Mouse (Mus musculus): ENCODE results near the gene Icosl. TPM values are rescaled to one million over a fixed set of nuclear protein-coding genes. Genes with fewer than 3 reads are reported as not detected.

The Icosl gene
- polyA plus RNA-seq, 1 experiment: 5.3 TPM

- Histone ChIP-seq H3K27ac (ENCODE audit: insufficient read depth, low read length) (no peak within 1 kb of the TSS), H3K4me3 (ENCODE audit: insufficient read depth, low read length) (no peak within 1 kb of the TSS)
- TF ChIP-seq CTCF (IDR thresholded peaks at IDR 0.05; ENCODE audit: extremely low read depth, insufficient read depth, low read length): peak; percentile 56
- no peak for TF ChIP-seq POLR2A (IDR thresholded peaks at IDR 0.05; ENCODE audit: extremely low read depth, insufficient read depth, low read length)
Measured at GRCm38 (mm10) chr10:78043406-78043836, 25.7 kb upstream of the Icosl start, which contains the start of gene Aire. Gene Aire (minus strand): TSS chr10:78043610.

GRCm38 (mm10) chr10:78044531-78044930 lies 24.6 kb upstream of the Icosl start:
- H3K4me1 ChIP-seq (ENCODE audit: control insufficient read depth, insufficient read depth, low read length): no peaks in the 10 kb centered on the region
- no peak for TF ChIP-seq POLR2A (IDR thresholded peaks at IDR 0.05; ENCODE audit: extremely low read depth, insufficient read depth, low read length)
- TF ChIP-seq CTCF (IDR thresholded peaks at IDR 0.05; ENCODE audit: extremely low read depth, insufficient read depth, low read length): no peak
- H3K4me3 ChIP-seq (ENCODE audit: insufficient read depth, low read length): no peak overlapping the region
- no peak overlapping the region for H3K27ac ChIP-seq (ENCODE audit: insufficient read depth, low read length)

More at GRCm38 (mm10) chr10:78043406-78043836, 25.7 kb upstream of the Icosl start, which contains the start of gene Aire:
- no peaks in the 10 kb centered on the region for H3K4me1 ChIP-seq (ENCODE audit: control insufficient read depth, insufficient read depth, low read length)

GRCm38 (mm10) chr10:78046388-78046787 lies 22.7 kb upstream of the Icosl start:
- no peak overlapping the region for H3K4me3 ChIP-seq (ENCODE audit: insufficient read depth, low read length)
- TF ChIP-seq POLR2A (IDR thresholded peaks at IDR 0.05; ENCODE audit: extremely low read depth, insufficient read depth, low read length): no peak
- TF ChIP-seq CTCF (IDR thresholded peaks at IDR 0.05; ENCODE audit: extremely low read depth, insufficient read depth, low read length): no peak
- H3K27ac ChIP-seq (ENCODE audit: insufficient read depth, low read length): no peak overlapping the region
- no peaks in the 10 kb centered on the region for H3K4me1 ChIP-seq (ENCODE audit: control insufficient read depth, insufficient read depth, low read length)

- TF ChIP-seq POLR2A (IDR thresholded peaks at IDR 0.05; ENCODE audit: extremely low read depth, insufficient read depth, low read length): no peak
- TF ChIP-seq CTCF (IDR thresholded peaks at IDR 0.05; ENCODE audit: extremely low read depth, insufficient read depth, low read length): no peak
- Histone ChIP-seq H3K27ac (ENCODE audit: insufficient read depth, low read length) (no peak overlapping the region), H3K4me1 (ENCODE audit: control insufficient read depth, insufficient read depth, low read length) (no peaks in the 10 kb centered on the region), H3K4me3 (ENCODE audit: insufficient read depth, low read length) (no peak overlapping the region)
Measured at GRCm38 (mm10) chr10:78048061-78048730, 20.9 kb upstream of the Icosl start.

- no peak for TF ChIP-seq CTCF (IDR thresholded peaks at IDR 0.05; ENCODE audit: extremely low read depth, insufficient read depth, low read length)
- no peak for TF ChIP-seq POLR2A (IDR thresholded peaks at IDR 0.05; ENCODE audit: extremely low read depth, insufficient read depth, low read length)
- H3K4me3 ChIP-seq (ENCODE audit: insufficient read depth, low read length): no peak overlapping the region
- H3K27ac ChIP-seq (ENCODE audit: insufficient read depth, low read length): no peak overlapping the region
- H3K4me1 ChIP-seq (ENCODE audit: control insufficient read depth, insufficient read depth, low read length): no peaks in the 10 kb centered on the region
Measured at GRCm38 (mm10) chr10:78049519-78050035, 19.5 kb upstream of the Icosl start.

GRCm38 (mm10) chr10:78054633-78055565 lies 14.2 kb upstream of the Icosl start:
- no peaks in the 10 kb centered on the region for H3K4me1 ChIP-seq (ENCODE audit: control insufficient read depth, insufficient read depth, low read length)
- no peak overlapping the region for H3K4me3 ChIP-seq (ENCODE audit: insufficient read depth, low read length)
- no peak overlapping the region for H3K27ac ChIP-seq (ENCODE audit: insufficient read depth, low read length)
- no peak for TF ChIP-seq POLR2A (IDR thresholded peaks at IDR 0.05; ENCODE audit: extremely low read depth, insufficient read depth, low read length)
- no peak for TF ChIP-seq CTCF (IDR thresholded peaks at IDR 0.05; ENCODE audit: extremely low read depth, insufficient read depth, low read length)

GRCm38 (mm10) chr10:78057056-78057455 lies 12.0 kb upstream of the Icosl start:
- TF ChIP-seq CTCF (IDR thresholded peaks at IDR 0.05; ENCODE audit: extremely low read depth, insufficient read depth, low read length): no peak
- no peak for TF ChIP-seq POLR2A (IDR thresholded peaks at IDR 0.05; ENCODE audit: extremely low read depth, insufficient read depth, low read length)
- Histone ChIP-seq H3K4me3 (ENCODE audit: insufficient read depth, low read length) (no peak overlapping the region), H3K4me1 (ENCODE audit: control insufficient read depth, insufficient read depth, low read length) (no peaks in the 10 kb centered on the region), H3K27ac (ENCODE audit: insufficient read depth, low read length) (no peak overlapping the region)

GRCm38 (mm10) chr10:78063122-78063521 lies 6.0 kb upstream of the Icosl start:
- Histone ChIP-seq H3K4me3 (ENCODE audit: insufficient read depth, low read length) (no peak overlapping the region), H3K4me1 (ENCODE audit: control insufficient read depth, insufficient read depth, low read length) (no peaks in the 10 kb centered on the region), H3K27ac (ENCODE audit: insufficient read depth, low read length) (no peak overlapping the region)
- no peak for TF ChIP-seq CTCF (IDR thresholded peaks at IDR 0.05; ENCODE audit: extremely low read depth, insufficient read depth, low read length)
- no peak for TF ChIP-seq POLR2A (IDR thresholded peaks at IDR 0.05; ENCODE audit: extremely low read depth, insufficient read depth, low read length)

GRCm38 (mm10) chr10:78067226-78067625 lies 1.9 kb upstream of the Icosl start:
- H3K27ac ChIP-seq (ENCODE audit: insufficient read depth, low read length): no peak overlapping the region
- H3K4me1 ChIP-seq (ENCODE audit: control insufficient read depth, insufficient read depth, low read length): no peaks in the 10 kb centered on the region
- no peak for TF ChIP-seq CTCF (IDR thresholded peaks at IDR 0.05; ENCODE audit: extremely low read depth, insufficient read depth, low read length)
- TF ChIP-seq POLR2A (IDR thresholded peaks at IDR 0.05; ENCODE audit: extremely low read depth, insufficient read depth, low read length): no peak
- H3K4me3 ChIP-seq (ENCODE audit: insufficient read depth, low read length): no peak overlapping the region
